Mouse (Mus musculus): ENCODE data around the gene Slc6a18. TPM values are rescaled to one million over a fixed set of nuclear protein-coding genes. Genes with fewer than 3 reads are reported as not detected.

The Slc6a18 gene
- polyA plus RNA-seq, 1 experiment from 2014 or later = 19.2 TPM

DNA sequence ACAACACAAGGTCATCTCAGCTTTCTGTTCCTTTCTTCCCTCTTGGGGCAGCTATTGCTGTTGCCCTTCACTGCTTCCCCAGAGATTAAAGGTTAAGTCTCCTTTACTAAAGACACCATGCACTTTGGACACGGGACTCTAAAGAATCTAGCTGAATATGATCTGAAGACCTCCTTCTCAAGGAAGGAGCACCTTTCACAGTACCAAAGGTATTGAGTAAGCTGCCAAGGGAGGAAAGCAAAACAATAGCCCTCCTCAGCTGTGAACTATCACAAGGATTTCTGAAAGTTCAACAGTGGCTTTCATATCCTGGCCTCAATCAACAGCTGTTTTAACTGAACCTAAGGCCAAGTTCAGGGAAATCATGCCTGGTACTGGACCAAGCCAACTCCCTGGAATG lies 6.6 kb upstream of the Slc6a18 start:
- no peak overlapping the region for H3K4me3 ChIP-seq (replicated peaks)
- WGBS = 59% methylated on average over 1 of the region's 1 CpGs
- ATAC-seq (replicated peaks; ENCODE audit: low FRiP score) = no peak
- H3K4me2 ChIP-seq = no peak overlapping the region
- no peaks in the 10 kb centered on the region for H3K9me3 ChIP-seq (replicated peaks)
- H3K36me3 ChIP-seq = no peaks in the 10 kb centered on the region
- no peak overlapping the region for H3K27ac ChIP-seq
- H3K9ac ChIP-seq = no peak overlapping the region
- H3K27me3 ChIP-seq = no peaks in the 10 kb centered on the region
- H3K4me1 ChIP-seq = peaks cover 7% of the 10 kb centered on the region; the same call in 1 of the 2 replicates

DNA sequence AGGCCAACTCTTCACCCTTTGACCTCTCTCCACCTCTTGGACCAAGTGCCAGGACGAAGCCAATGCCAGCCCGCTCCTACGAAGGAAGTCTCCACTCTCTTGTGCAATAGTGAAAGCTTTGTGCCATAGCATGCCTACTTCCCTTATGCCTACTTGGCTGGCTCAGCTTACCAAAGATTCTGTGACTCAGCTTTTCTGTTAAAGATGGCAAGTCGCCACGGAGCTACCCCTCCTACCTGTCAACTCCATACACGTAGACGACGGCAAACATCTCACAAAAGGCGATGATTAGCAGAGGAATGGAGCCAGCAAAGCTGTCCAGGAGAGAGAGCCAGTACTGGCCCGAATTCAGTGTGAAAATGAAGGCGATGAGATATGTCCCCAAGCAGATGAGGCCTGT lies 5.9 kb upstream of the Slc6a18 start:
- Histone ChIP-seq H3K27me3 (no peaks in the 10 kb centered on the region), H3K9ac (no peak overlapping the region), H3K9me3 (replicated peaks) (no peaks in the 10 kb centered on the region), H3K27ac (no peak overlapping the region), H3K36me3 (no peaks in the 10 kb centered on the region), H3K4me2 (no peak overlapping the region), H3K4me1 (peaks cover 10% of the 10 kb centered on the region; the same call in 1 of the 2 replicates), H3K4me3 (replicated peaks) (no peak overlapping the region)
- WGBS = 89% methylated on average over 11 of the region's 11 CpGs
- no peak for ATAC-seq (replicated peaks; ENCODE audit: low FRiP score)

GRCm38 (mm10) chr13:73682226-73682625 lies 4.4 kb upstream of the Slc6a18 start:
- WGBS = 87% methylated on average over 2 of the region's 2 CpGs
- Histone ChIP-seq H3K4me2 (no peak overlapping the region), H3K4me1 (peaks cover 15% of the 10 kb centered on the region; the same call in 1 of the 2 replicates), H3K36me3 (no peaks in the 10 kb centered on the region), H3K9me3 (replicated peaks) (no peaks in the 10 kb centered on the region), H3K4me3 (replicated peaks) (no peak overlapping the region), H3K27me3 (no peaks in the 10 kb centered on the region), H3K27ac (no peak overlapping the region), H3K9ac (no peak overlapping the region)
- no peak for ATAC-seq (replicated peaks; ENCODE audit: low FRiP score)

- H3K36me3 ChIP-seq = no peaks in the 10 kb centered on the region
- peak overlapping the region; percentile 92 for H3K27ac ChIP-seq
- H3K27me3 ChIP-seq = no peaks in the 10 kb centered on the region
- peak; percentile 95 for ATAC-seq (replicated peaks; ENCODE audit: low FRiP score)
- 43% methylated on average over 1 of the region's 1 CpGs for WGBS
- H3K4me2 ChIP-seq = no peak overlapping the region
- H3K9me3 ChIP-seq (replicated peaks) = no peaks in the 10 kb centered on the region
- no peak overlapping the region for H3K4me3 ChIP-seq (replicated peaks)
- H3K4me1 ChIP-seq = peaks cover 15% of the 10 kb centered on the region; the same call in 1 of the 2 replicates
- no peak overlapping the region for H3K9ac ChIP-seq
Observed at GRCm38 (mm10) chr13:73680394-73680793, 2.6 kb upstream of the Slc6a18 start.

- H3K4me3 ChIP-seq (replicated peaks) = no peak overlapping the region
- H3K9ac ChIP-seq = no peak overlapping the region
- no peaks in the 10 kb centered on the region for H3K36me3 ChIP-seq
- 51% methylated on average over 2 of the region's 2 CpGs for WGBS
- ATAC-seq (replicated peaks; ENCODE audit: low FRiP score) = no peak
- H3K27ac ChIP-seq = peak overlapping the region; percentile 92
- no peaks in the 10 kb centered on the region for H3K9me3 ChIP-seq (replicated peaks)
- peaks cover 15% of the 10 kb centered on the region; the same call in 1 of the 2 replicates for H3K4me1 ChIP-seq
- H3K4me2 ChIP-seq = no peak overlapping the region
- H3K27me3 ChIP-seq = no peaks in the 10 kb centered on the region
Observed at GRCm38 (mm10) chr13:73679311-73679710, 1.5 kb upstream of the Slc6a18 start.

- Histone ChIP-seq H3K9me3 (replicated peaks) (no peaks in the 10 kb centered on the region), H3K4me3 (replicated peaks) (no peak overlapping the region), H3K27ac (no peak overlapping the region), H3K27me3 (no peaks in the 10 kb centered on the region), H3K4me2 (no peak overlapping the region), H3K36me3 (no peaks in the 10 kb centered on the region), H3K4me1 (peaks cover 14% of the 10 kb centered on the region; the same call in 1 of the 2 replicates), H3K9ac (no peak overlapping the region)
- WGBS = 93% methylated on average over 7 of the region's 7 CpGs
- no peak for ATAC-seq (replicated peaks; ENCODE audit: low FRiP score)
Observed at GRCm38 (mm10) chr13:73675161-73675560, 2.7 kb downstream of the Slc6a18 start.

- ATAC-seq (replicated peaks; ENCODE audit: low FRiP score) = no peak
- Histone ChIP-seq H3K9me3 (replicated peaks) (no peaks in the 10 kb centered on the region), H3K36me3 (no peaks in the 10 kb centered on the region), H3K4me1 (no peaks in the 10 kb centered on the region), H3K4me2 (no peak overlapping the region), H3K9ac (no peak overlapping the region), H3K27me3 (peaks cover 2% of the 10 kb centered on the region; the same call in 1 of the 2 replicates), H3K27ac (no peak overlapping the region), H3K4me3 (replicated peaks) (no peak overlapping the region)
- WGBS = 79% methylated on average over 2 of the region's 2 CpGs
Observed at GRCm38 (mm10) chr13:73660163-73660695, 17.6 kb downstream of the Slc6a18 start.

DNA sequence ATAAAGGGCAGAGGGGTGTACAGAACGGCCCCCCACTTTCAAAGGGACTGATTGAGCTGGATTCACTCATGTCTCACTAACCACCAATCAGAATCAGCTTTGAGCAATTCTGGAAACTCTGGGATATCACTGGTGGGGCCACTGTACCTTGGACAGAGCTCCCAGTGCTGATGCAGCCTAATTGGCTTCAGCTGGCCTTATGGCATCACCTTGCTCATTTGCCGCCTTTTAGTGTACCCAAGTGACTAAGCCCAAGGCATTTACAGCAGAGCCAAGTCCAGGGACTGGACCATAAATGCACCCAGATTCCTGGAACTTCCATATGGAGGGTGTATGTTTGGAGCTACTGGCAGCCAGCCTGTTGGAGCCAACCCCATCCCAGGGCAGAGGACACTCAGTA lies 18.9 kb downstream of the Slc6a18 start:
- WGBS = 46% methylated on average over 2 of the region's 2 CpGs
- H3K4me2 ChIP-seq = no peak overlapping the region

DNA sequence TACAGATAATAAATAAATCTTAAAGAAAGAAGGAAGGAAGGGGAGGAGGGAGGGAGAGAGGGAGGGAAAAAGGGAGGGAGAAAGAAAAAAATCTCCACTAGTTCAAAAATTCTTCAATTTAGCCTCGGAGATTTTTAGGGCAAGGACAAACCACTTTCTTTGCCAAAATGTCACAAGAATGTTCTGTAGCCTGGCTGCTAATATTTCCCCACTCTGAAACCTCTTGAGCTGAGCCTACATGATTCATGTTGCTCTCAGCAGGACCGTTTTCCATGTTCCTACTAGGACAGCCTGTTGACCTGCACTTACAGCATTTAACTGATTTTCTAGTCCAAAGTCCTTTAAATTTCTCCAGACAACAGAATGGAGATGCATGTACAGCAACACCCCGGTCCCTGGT lies 22.8 kb downstream of the Slc6a18 start:
- 69% methylated on average over 3 of the region's 3 CpGs for WGBS

More for the DNA sequence above, 18.9 kb downstream of the Slc6a18 start:
- Histone ChIP-seq H3K4me3 (replicated peaks) (no peak overlapping the region), H3K4me1 (no peaks in the 10 kb centered on the region), H3K9ac (no peak overlapping the region), H3K27ac (no peak overlapping the region), H3K36me3 (no peaks in the 10 kb centered on the region), H3K27me3 (peaks cover 2% of the 10 kb centered on the region; the same call in 1 of the 2 replicates), H3K9me3 (replicated peaks) (no peaks in the 10 kb centered on the region)
- ATAC-seq (replicated peaks; ENCODE audit: low FRiP score) = no peak

GRCm38 (mm10) chr13:73653266-73653665 lies 24.6 kb downstream of the Slc6a18 start:
- Histone ChIP-seq H3K27ac (no peak overlapping the region), H3K4me3 (replicated peaks) (no peak overlapping the region), H3K9me3 (replicated peaks) (no peaks in the 10 kb centered on the region), H3K36me3 (peaks cover 5% of the 10 kb centered on the region; the same call in 1 of the 2 replicates), H3K9ac (no peak overlapping the region), H3K27me3 (peaks cover 2% of the 10 kb centered on the region; the same call in 1 of the 2 replicates), H3K4me2 (no peak overlapping the region), H3K4me1 (no peaks in the 10 kb centered on the region)
- ATAC-seq (replicated peaks; ENCODE audit: low FRiP score) = no peak
- 89% methylated on average over 3 of the region's 3 CpGs for WGBS

More for the DNA sequence above, 22.8 kb downstream of the Slc6a18 start:
- peaks cover 2% of the 10 kb centered on the region; the same call in 1 of the 2 replicates for H3K27me3 ChIP-seq
- H3K36me3 ChIP-seq = no peaks in the 10 kb centered on the region
- ATAC-seq (replicated peaks; ENCODE audit: low FRiP score) = no peak
- no peaks in the 10 kb centered on the region for H3K4me1 ChIP-seq
- no peak overlapping the region for H3K9ac ChIP-seq
- H3K9me3 ChIP-seq (replicated peaks) = no peaks in the 10 kb centered on the region
- H3K4me2 ChIP-seq = no peak overlapping the region
- no peak overlapping the region for H3K27ac ChIP-seq
- H3K4me3 ChIP-seq (replicated peaks) = no peak overlapping the region

DNA sequence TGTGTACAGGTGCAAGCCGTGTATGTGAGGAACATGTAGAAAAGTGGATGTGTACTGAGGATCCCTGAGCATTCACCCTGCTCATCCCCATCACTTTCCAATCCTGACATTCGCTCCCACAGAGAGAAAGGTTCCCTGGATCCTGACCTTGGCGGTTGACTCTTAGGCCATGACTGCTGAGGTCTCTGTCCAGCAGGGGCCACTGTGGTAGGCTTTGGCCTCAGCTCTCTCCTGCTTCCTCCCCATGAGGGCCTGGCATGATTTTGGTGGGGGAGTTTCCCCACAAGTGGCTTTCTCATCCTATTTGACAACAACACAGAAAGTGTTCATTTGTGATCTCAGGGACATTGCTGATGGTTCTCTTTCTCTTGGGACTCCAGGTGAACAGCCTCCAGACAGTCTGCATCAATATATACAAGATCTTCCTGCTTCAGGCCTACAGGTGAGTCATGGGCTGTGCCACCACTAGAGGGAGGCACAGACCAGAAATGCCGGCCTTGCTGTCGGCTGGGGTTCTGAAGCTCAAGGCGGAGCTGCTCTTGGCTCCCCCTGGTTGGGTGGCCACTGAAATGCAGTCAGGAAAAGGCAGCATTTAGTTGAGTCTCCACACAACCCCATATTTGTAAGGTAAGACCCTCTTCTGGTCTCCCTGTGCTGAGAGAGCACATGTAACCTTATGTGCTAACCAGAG lies 31.3 kb downstream of the Slc6a18 start:
- Histone ChIP-seq H3K4me2 (no peak overlapping the region), H3K4me3 (replicated peaks) (no peak overlapping the region), H3K9ac (no peak overlapping the region), H3K4me1 (peaks cover 3% of the 10 kb centered on the region; the same call in 1 of the 2 replicates), H3K9me3 (replicated peaks) (no peaks in the 10 kb centered on the region), H3K36me3 (peaks cover 15% of the 10 kb centered on the region; the same call in 1 of the 2 replicates), H3K27me3 (no peaks in the 10 kb centered on the region), H3K27ac (no peak overlapping the region)
- 39% methylated on average over 6 of the region's 6 CpGs for WGBS
- ATAC-seq (replicated peaks; ENCODE audit: low FRiP score) = peak; percentile 85

DNA sequence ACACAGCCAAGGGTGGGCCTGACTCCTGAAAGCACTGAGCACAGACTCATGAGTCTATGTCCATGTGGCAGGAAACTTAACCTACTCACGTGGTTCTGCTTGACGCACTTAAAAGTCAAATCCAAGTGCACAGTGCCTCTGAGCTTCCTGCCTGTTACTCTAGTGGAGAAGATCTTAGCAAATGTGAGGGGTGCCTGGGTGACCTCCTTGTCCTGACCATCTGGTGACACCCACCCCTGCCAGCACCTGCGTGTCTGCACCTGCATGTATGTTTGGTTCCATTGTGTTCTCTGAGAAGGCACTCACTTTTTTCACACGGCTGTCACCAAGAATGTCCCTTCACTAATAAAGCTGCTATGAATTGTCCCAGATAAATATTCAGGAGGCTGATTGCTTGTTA lies 36.5 kb downstream of the Slc6a18 start:
- Histone ChIP-seq H3K9me3 (replicated peaks) (no peaks in the 10 kb centered on the region), H3K27ac (no peak overlapping the region), H3K4me3 (replicated peaks) (no peak overlapping the region), H3K4me1 (no peaks in the 10 kb centered on the region), H3K27me3 (no peaks in the 10 kb centered on the region), H3K4me2 (no peak overlapping the region), H3K9ac (no peak overlapping the region), H3K36me3 (peaks cover 19% of the 10 kb centered on the region; the same call in 1 of the 2 replicates)
- no peak for ATAC-seq (replicated peaks; ENCODE audit: low FRiP score)
- 77% methylated on average over 4 of the region's 4 CpGs for WGBS
